Mouse (Mus musculus): ENCODE measurements around the gene Actr3b.

GRCm38 (mm10) chr5:25801744-25802143, 41.9 kb downstream of the Actr3b start:
- no peak for TF ChIP-seq CTCF (IDR thresholded peaks at IDR 0.05; ENCODE audit: low read depth)
- no peak for TF ChIP-seq EP300 (IDR thresholded peaks at IDR 0.05; ENCODE audit: low read depth)
